Mouse (Mus musculus) heart, embryonic 15.5 days (tissue): ENCODE measurements at regions not wholly inside any gene's neighbourhood (a gene's known extent, or its start where the extent isn't known, plus 50 kb on each side); places are given as distances from the start of the nearest gene placed in this dataset.

Source experiments
- ATAC-seq: fragments of 200-750 bp; cut with Nextera tagmentation; replicated peaks from 2 replicates; pipeline ENCODE4 v1.8.0; 2017; ENCODE audit warnings: low read depth, moderate TSS enrichment; ENCODE audit not compliant: insufficient number of reproducible peaks, insufficient read depth, low FRiP score
- H3K27ac ChIP-seq: fragments of 300-500 bp; sonication (generic); 2 replicates; pipeline ENCODE4 v1.5.1; 2015; ENCODE audit warnings: mild to moderate bottlenecking, inconsistent platforms
- H3K27me3 ChIP-seq: fragments of 300-500 bp; sonication (generic); 2 replicates; pipeline ENCODE4 v1.6.1; 2015; ENCODE audit warnings: inconsistent platforms
- H3K36me3 ChIP-seq: fragments of 300-500 bp; sonication (generic); 2 replicates; pipeline ENCODE4 v1.6.1; 2015; ENCODE audit warnings: mild to moderate bottlenecking, inconsistent platforms
- H3K4me1 ChIP-seq: fragments of 300-500 bp; sonication (generic); replicated peaks from 2 replicates; pipeline ENCODE4 v1.6.1; 2015; ENCODE audit warnings: inconsistent platforms
- H3K4me2 ChIP-seq: fragments of 300-500 bp; sonication (generic); 2 replicates; pipeline ENCODE4 v1.6.1; 2015; ENCODE audit warnings: inconsistent platforms, mild to moderate bottlenecking, moderate library complexity
- H3K4me3 ChIP-seq: fragments of 300-500 bp; sonication (generic); 2 replicates; pipeline ENCODE4 v1.5.1; 2015; ENCODE audit warnings: mild to moderate bottlenecking, inconsistent platforms
- H3K9ac ChIP-seq: fragments of 300-500 bp; sonication (generic); 2 replicates; pipeline ENCODE4 v1.6.1; 2015; ENCODE audit warnings: mild to moderate bottlenecking, inconsistent platforms
- H3K9me3 ChIP-seq: fragments of 300-500 bp; sonication (generic); replicated peaks from 2 replicates; pipeline ENCODE4 v1.6.1; 2016; ENCODE audit warnings: inconsistent platforms
- WGBS: fragments of 180-500 bp; shearing (Covaris S2); methylation state at CpG from one replicate; pipeline ENCODE4 v1.1.7; 2015; ENCODE audit warnings: mixed read lengths; 5-methylcytosine and 5-hydroxymethylcytosine counted together

DNA sequence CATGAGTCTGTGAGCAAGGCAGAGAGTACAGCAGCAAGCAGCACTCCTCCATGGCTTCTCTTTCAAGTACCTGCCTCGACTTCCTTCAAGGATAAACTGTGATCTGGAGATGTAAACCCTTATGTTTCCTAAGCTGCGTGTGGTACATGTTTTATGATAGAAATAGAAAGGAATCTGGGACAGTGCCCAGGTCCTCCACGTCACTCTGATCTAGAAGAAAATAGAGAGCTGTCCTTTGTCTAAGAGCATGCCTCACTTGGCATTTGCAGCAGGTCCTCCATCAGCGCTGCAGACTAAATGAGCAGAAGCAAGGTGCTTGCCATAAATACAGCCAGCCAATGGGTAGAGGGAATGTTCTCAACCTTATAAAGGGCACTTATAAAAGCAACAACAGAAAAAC, 156.3 kb upstream of the Zfp618 start:
- no peaks in the 10 kb centered on the region for H3K27me3 ChIP-seq
- H3K36me3 ChIP-seq: no peaks in the 10 kb centered on the region
- no peak overlapping the region for H3K4me2 ChIP-seq
- H3K9me3 ChIP-seq: no peaks in the 10 kb centered on the region
- no peak overlapping the region for H3K27ac ChIP-seq
- peaks cover 30% of the 10 kb centered on the region for H3K4me1 ChIP-seq
- no peak overlapping the region for H3K9ac ChIP-seq
- no peak for ATAC-seq
- WGBS: 40% methylated on average over 4 of the region's 4 CpGs
- H3K4me3 ChIP-seq: no peak overlapping the region

DNA sequence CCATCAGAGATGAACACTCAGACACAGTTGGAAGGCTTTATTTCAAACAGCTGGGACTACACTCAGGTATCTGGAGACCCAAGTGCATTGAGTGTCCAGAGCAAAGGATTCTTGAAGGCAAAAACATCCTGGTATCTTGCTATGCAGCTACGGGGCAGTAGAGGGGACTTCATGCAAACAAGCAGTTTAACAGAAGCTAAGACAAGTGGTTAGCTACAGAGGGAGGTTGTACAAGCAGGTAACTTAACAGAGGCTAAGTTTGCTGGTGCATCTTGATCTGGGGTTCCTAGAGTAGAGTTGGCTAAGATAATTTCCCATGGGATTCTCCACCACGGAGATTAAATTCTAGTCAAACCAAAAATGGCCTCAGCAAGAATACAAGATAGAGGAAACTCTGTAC, 145.5 kb upstream of the Zfp618 start:
- no peak for ATAC-seq
- H3K4me2 ChIP-seq: no peak overlapping the region
- H3K4me3 ChIP-seq: no peak overlapping the region
- no peaks in the 10 kb centered on the region for H3K4me1 ChIP-seq
- no peaks in the 10 kb centered on the region for H3K27me3 ChIP-seq
- no peak overlapping the region for H3K27ac ChIP-seq
- H3K9ac ChIP-seq: no peak overlapping the region
- H3K9me3 ChIP-seq: no peaks in the 10 kb centered on the region
- H3K36me3 ChIP-seq: no peaks in the 10 kb centered on the region
- WGBS: 83% methylated on average over 2 of the region's 2 CpGs

DNA sequence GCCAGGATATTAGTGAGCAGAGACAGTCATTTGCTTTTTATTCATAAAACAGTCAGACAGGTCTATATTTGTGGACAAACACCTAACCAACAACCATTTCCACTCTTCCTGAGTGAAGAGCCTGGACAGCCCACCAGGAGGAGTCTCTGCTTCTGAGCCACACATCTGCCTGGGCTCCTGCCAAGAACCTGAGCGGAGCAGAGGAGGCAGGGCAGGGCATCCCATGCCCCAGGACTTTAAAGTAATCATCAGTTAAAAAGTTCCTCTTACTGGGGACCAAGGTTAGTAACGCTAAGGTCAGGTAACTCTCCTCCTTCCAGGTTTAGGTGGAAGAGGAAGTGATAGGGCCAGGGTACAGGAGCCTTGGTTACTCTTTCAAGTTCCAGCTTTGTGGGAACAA, 144.1 kb upstream of the Zfp618 start:
- Histone ChIP-seq H3K36me3 (no peaks in the 10 kb centered on the region), H3K9me3 (no peaks in the 10 kb centered on the region), H3K9ac (no peak overlapping the region), H3K27me3 (no peaks in the 10 kb centered on the region), H3K4me1 (0 out of 2 replicates have a peak, but pooled peaks cover 3% of the 10 kb centered on the region), H3K4me2 (no peak overlapping the region), H3K27ac (no peak overlapping the region), H3K4me3 (no peak overlapping the region)
- no peak for ATAC-seq
- 39% methylated on average over 2 of the region's 2 CpGs for WGBS

DNA sequence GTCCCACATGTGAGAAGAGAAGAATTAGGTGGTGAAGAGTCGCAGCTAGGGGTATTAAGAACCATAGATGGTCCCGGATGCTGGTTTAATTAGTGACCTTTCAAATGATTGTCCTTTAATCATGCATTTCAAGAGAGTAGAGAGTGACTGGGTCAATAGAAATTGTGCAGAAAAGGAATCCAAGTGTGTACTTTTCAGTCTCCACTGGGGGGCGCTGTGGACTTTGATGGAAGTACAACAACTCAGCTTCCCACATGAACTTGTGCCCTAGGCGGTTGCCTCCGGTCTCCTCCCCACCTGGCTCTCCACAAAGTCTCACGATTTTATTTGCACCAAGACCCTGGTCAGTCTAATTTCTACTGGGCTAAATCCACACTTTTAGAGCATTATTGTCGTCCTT, 142.8 kb upstream of the Zfp618 start:
- Histone ChIP-seq H3K4me1 (0 out of 2 replicates have a peak, but pooled peaks cover 3% of the 10 kb centered on the region), H3K4me3 (no peak overlapping the region), H3K9ac (no peak overlapping the region), H3K27me3 (no peaks in the 10 kb centered on the region), H3K4me2 (no peak overlapping the region), H3K36me3 (no peaks in the 10 kb centered on the region), H3K27ac (no peak overlapping the region), H3K9me3 (no peaks in the 10 kb centered on the region)
- no peak for ATAC-seq
- 38% methylated on average over 7 of the region's 7 CpGs for WGBS

DNA sequence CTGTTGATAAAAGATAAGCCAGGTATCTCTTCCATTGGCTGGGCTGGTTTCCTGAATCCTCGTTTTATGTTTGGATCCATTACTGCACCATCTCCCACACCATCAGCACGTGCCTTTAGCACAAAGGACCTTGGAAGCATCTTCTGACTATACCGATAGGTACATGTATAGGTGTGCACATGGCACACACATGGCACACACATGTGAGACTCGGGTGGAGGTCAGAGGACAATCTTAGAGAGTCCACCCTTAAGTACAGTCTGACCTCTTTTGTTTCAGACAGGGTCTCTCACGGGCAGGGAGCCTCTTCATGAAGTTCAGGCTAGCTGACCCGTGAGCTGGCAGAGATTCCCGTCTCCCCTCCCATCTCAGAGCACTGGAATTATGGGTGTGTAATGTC, 142.3 kb upstream of the Zfp618 start:
- Histone ChIP-seq H3K4me1 (0 out of 2 replicates have a peak, but pooled peaks cover 3% of the 10 kb centered on the region), H3K27me3 (no peaks in the 10 kb centered on the region), H3K9ac (no peak overlapping the region), H3K9me3 (no peaks in the 10 kb centered on the region), H3K4me2 (no peak overlapping the region), H3K4me3 (no peak overlapping the region), H3K36me3 (no peaks in the 10 kb centered on the region), H3K27ac (no peak overlapping the region)
- 72% methylated on average over 7 of the region's 7 CpGs for WGBS
- no peak for ATAC-seq

DNA sequence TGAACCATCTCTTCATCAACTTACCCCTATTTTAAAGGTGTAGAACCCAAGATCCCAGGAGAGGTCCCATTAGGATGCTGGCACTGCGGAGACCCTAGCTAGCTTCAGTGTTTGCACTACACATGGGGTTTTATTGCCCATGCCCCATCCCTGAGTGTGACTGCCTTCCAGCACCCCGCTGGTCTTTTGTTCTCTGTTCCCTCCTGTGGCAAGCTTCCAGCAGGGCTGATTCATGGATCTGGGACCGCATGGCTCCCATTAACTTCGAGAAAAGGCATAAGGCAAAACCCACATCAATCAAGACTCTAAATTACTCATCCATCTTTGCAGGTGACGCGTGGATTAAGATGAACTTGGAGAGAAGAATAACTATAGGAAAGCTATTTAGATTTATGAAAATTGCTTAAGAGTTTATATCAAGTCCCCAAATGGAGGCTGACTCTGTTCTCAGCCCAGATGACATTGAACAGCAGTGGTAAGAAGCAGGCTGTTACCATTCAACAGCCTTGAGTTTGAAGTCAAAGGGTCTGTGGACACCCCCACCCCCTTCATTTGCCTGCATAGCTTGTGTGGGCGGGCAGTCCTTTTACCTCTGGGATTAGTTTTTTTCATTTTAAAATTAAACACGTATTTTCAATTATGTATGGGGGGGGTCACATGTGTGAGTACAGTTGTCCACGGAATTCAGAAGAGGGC, 141.7 kb upstream of the Zfp618 start:
- WGBS: 58% methylated on average over 9 of the region's 9 CpGs
- Histone ChIP-seq H3K4me3 (no peak overlapping the region), H3K27me3 (no peaks in the 10 kb centered on the region), H3K36me3 (no peaks in the 10 kb centered on the region), H3K9ac (no peak overlapping the region), H3K27ac (no peak overlapping the region), H3K9me3 (no peaks in the 10 kb centered on the region), H3K4me2 (no peak overlapping the region), H3K4me1 (0 out of 2 replicates have a peak, but pooled peaks cover 3% of the 10 kb centered on the region)
- ATAC-seq: no peak

DNA sequence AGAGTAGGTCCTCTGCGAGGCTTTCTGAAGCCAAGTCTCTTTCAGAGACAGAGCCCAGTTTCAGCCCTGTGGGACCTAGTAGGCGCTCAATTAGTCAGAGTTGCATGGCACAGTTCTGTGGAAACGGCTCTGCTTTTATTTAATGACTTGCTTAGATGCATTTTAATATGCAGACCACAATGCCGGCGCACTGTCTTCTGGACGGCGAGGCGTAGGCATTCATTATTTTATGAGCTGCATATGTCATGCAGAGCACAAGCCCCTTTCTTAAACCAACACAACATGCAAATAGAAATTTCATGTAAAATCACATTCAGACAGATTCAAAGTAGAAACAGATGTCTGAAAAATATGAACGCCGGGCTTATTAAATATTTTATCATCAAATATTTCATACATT, 140.8 kb upstream of the Zfp618 start:
- Histone ChIP-seq H3K27me3 (no peaks in the 10 kb centered on the region), H3K9me3 (no peaks in the 10 kb centered on the region), H3K9ac (no peak overlapping the region), H3K4me1 (0 out of 2 replicates have a peak, but pooled peaks cover 5% of the 10 kb centered on the region), H3K36me3 (no peaks in the 10 kb centered on the region), H3K4me3 (no peak overlapping the region), H3K4me2 (no peak overlapping the region), H3K27ac (no peak overlapping the region)
- no peak for ATAC-seq
- WGBS: 87% methylated on average over 10 of the region's 10 CpGs

DNA sequence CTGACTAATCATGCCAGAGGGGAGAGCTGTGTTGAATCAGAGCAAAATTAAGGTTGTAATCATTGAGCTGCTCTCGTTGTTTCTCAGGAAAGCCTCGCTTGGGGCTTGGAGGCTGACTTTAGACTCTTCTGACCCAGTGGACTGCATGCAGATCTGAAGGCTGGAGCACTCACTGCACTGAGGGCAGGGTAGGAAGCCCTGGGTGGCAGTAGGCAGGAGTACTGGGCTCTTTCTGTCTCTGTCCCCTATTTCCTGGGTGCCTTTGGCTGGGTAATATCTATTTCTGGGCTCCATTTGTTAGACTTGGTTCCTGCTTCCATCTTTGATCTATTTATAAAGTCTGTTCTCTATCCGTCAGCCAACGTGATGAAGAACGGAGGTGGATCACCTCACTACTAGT, 140.1 kb upstream of the Zfp618 start:
- no peaks in the 10 kb centered on the region for H3K9me3 ChIP-seq

DNA sequence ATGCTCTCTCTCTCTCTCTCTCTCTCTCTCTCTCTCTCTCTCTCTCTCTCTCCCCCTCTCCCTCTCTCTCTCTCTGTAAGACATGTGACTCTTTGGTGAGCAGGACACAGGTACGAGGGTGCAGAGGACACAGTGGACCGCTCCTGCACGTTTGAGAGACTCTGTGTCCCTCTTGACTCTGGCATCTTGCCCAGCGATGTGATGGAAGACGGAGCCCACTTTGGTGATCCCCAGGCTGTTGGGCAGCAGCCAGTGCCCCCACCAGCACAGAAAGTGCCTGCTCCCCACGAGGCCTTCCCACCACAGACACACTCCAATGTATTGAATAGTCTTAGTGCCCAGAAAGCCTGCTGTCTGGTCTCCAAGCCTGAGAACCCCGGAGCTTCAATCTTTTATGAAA, 136.4 kb upstream of the Zfp618 start:
- H3K4me1 ChIP-seq: peaks cover 8% of the 10 kb centered on the region

More for the DNA sequence above, 140.1 kb upstream of the Zfp618 start:
- H3K9ac ChIP-seq: no peak overlapping the region
- no peak overlapping the region for H3K4me3 ChIP-seq
- H3K27ac ChIP-seq: no peak overlapping the region
- H3K4me1 ChIP-seq: 0 out of 2 replicates have a peak, but pooled peaks cover 5% of the 10 kb centered on the region
- H3K36me3 ChIP-seq: no peaks in the 10 kb centered on the region
- no peak for ATAC-seq
- H3K27me3 ChIP-seq: no peaks in the 10 kb centered on the region
- no peak overlapping the region for H3K4me2 ChIP-seq
- 57% methylated on average over 5 of the region's 5 CpGs for WGBS

DNA sequence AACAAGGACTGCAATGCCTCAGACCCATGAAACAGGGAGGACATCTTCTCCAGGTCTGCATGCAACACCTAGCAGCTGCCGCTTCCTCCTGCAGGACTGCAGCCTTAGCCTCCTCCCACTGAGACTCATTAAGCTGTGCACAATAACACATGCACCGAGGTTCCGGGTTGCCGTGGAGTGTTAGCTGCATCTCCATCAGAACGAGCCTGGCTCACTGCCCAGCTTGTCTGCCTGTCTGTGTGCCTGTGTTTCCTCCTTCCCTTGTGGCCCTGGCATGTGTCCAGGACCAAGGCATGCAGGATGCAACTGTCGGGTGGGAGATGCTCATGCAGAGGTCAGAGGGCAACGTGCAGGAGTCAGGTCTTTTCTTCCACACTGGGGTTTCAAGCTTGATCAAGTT, 131.4 kb upstream of the Zfp618 start:
- Histone ChIP-seq H3K36me3 (no peaks in the 10 kb centered on the region), H3K4me1 (peaks cover 6% of the 10 kb centered on the region), H3K9me3 (no peaks in the 10 kb centered on the region), H3K4me3 (no peak overlapping the region), H3K27me3 (no peaks in the 10 kb centered on the region), H3K4me2 (no peak overlapping the region), H3K27ac (no peak overlapping the region), H3K9ac (no peak overlapping the region)
- 4% methylated on average over 7 of the region's 7 CpGs for WGBS
- ATAC-seq: peak; percentile 39; the same call in 1 of the 2 replicates

More for the DNA sequence above, 136.4 kb upstream of the Zfp618 start:
- Histone ChIP-seq H3K9ac (no peak overlapping the region), H3K4me3 (no peak overlapping the region), H3K27ac (peak overlapping the region; percentile 41; the same call in 1 of the 2 replicates), H3K4me2 (no peak overlapping the region), H3K36me3 (no peaks in the 10 kb centered on the region), H3K27me3 (no peaks in the 10 kb centered on the region), H3K9me3 (no peaks in the 10 kb centered on the region)
- WGBS: 51% methylated on average over 7 of the region's 7 CpGs
- ATAC-seq: peak; percentile 67; the same call in 1 of the 2 replicates

DNA sequence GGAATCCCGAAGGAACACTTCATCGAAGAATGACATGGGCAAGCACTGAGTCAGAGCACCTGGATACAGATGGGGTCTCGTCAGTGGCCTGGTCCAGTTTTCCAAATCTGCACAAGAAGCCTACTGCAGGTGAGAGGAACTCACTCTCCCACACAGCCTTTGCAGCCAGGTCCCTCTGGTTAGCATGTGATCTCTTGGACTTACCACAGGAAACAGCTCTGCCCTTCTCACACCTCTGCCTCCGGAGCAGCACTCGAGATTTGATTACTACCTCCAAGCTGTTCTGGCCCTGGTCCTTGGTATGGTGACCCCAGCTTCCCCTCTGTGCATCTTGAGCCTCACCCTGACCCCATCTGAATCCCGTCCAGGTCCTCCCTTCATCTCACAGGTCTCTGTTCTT, 128.5 kb upstream of the Zfp618 start:
- Histone ChIP-seq H3K36me3 (no peaks in the 10 kb centered on the region), H3K9me3 (no peaks in the 10 kb centered on the region), H3K27me3 (no peaks in the 10 kb centered on the region), H3K27ac (no peak overlapping the region), H3K4me1 (peaks cover 5% of the 10 kb centered on the region), H3K4me3 (no peak overlapping the region), H3K9ac (no peak overlapping the region), H3K4me2 (no peak overlapping the region)
- 58% methylated on average over 6 of the region's 6 CpGs for WGBS
- no peak for ATAC-seq

DNA sequence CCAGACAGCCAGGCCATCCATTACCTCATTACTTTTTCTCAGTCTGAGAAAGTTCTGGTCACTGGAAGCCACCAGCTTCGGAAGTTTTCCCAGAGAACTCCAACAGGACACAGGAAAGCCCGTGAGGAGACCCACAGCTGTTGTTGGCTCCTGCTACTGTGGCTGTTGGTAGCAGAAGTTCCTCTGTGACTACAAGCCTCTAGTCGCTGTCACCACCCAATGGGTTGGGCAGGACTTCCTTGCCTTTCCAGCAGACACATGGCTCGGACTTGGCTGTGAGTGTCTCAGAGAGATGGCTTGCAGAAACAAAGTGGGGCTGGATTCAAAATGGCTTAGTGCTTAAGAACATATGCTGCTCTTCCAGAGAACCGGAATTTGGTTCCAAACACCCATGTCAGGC, 114.8 kb upstream of the Zfp618 start:
- Histone ChIP-seq H3K36me3 (no peaks in the 10 kb centered on the region), H3K27me3 (no peaks in the 10 kb centered on the region), H3K9ac (no peak overlapping the region), H3K4me3 (no peak overlapping the region), H3K4me1 (no peaks in the 10 kb centered on the region), H3K27ac (no peak overlapping the region), H3K4me2 (no peak overlapping the region), H3K9me3 (no peaks in the 10 kb centered on the region)
- no peak for ATAC-seq
- 60% methylated on average over 5 of the region's 5 CpGs for WGBS
